Mouse (Mus musculus) ES-E14 (cell line): ENCODE measurements around the gene Mgat2. TPM values are rescaled to one million over a fixed set of nuclear protein-coding genes. Genes with fewer than 3 reads are reported as not detected.

Experiments used
- DNase-seq: peaks from one replicate; pipeline ENCODE4 v3.0.0-alpha.2; 2013; ENCODE audit warnings: low read depth, low spot score
- H3K27ac ChIP-seq: 2 replicates; pipeline ENCODE4 v1.5.1; 2012; ENCODE audit warnings: low read depth, mild to moderate bottlenecking, low read length, moderate library complexity, mixed read lengths; ENCODE audit not compliant: poor library complexity, insufficient read depth, severe bottlenecking
- H3K36me3 ChIP-seq: 2 replicates; pipeline ENCODE4 v1.6.1; 2012; ENCODE audit warnings: mild to moderate bottlenecking, low read length, moderate library complexity, mixed read lengths; ENCODE audit not compliant: control insufficient read depth, poor library complexity, insufficient read depth, severe bottlenecking
- H3K4me1 ChIP-seq, 2 experiments: fragments of 150-350 bp in 1 of 2; sonication (generic) in 1 of 2; 2 replicates each; pipeline ENCODE4 v1.6.1; 2012; ENCODE audit warnings: low read length in 2 of 2, mild to moderate bottlenecking in 1 of 2, mixed read lengths in 1 of 2; ENCODE audit not compliant: control insufficient read depth in 2 of 2, insufficient read depth in 2 of 2, poor library complexity in 1 of 2
- H3K4me3 ChIP-seq, 2 experiments: fragments of 150-350 bp in 1 of 2; sonication (generic) in 1 of 2; 2 replicates each; pipeline ENCODE4 v1.5.1; 2012; ENCODE audit warnings: low read length in 2 of 2, low read depth in 1 of 2, mild to moderate bottlenecking in 1 of 2, mixed read lengths in 1 of 2; ENCODE audit not compliant: insufficient read depth in 1 of 2, poor library complexity in 1 of 2, severe bottlenecking in 1 of 2
- H3K9ac ChIP-seq: 2 replicates; pipeline ENCODE4 v1.6.1; 2012; ENCODE audit warnings: low read depth, mild to moderate bottlenecking, low read length, mixed read lengths; ENCODE audit not compliant: poor library complexity, insufficient read depth, severe bottlenecking
- H3K9me3 ChIP-seq: fragments of 150-350 bp; sonication (generic); 2 replicates; pipeline ENCODE4 v1.6.1; 2012; ENCODE audit warnings: low read depth, mild to moderate bottlenecking, low read length; ENCODE audit not compliant: control insufficient read depth, insufficient read depth
- CHD2 ChIP-seq: IDR thresholded peaks from 2 replicates; pipeline ENCODE4 v1.6.1; 2014; ENCODE audit warnings: mild to moderate bottlenecking, low read depth, low read length, inconsistent platforms
- HCFC1 ChIP-seq: IDR thresholded peaks from 2 replicates; pipeline ENCODE4 v1.6.1; 2012; ENCODE audit warnings: low read length, inconsistent platforms, borderline replicate concordance; ENCODE audit not compliant: insufficient read depth
- MAFK ChIP-seq: IDR thresholded peaks from 2 replicates; pipeline ENCODE4 v1.6.1; 2014; ENCODE audit warnings: mild to moderate bottlenecking, low read depth, low read length, inconsistent platforms; ENCODE audit not compliant: insufficient read depth
- ZC3H11A ChIP-seq: IDR thresholded peaks from 2 replicates; pipeline ENCODE4 v1.6.1; 2012; ENCODE audit warnings: low read depth, mild to moderate bottlenecking, inconsistent platforms, low read length, borderline replicate concordance
- ZNF384 ChIP-seq: IDR thresholded peaks from 2 replicates; pipeline ENCODE4 v1.6.1; 2012; ENCODE audit warnings: low read depth, low read length, inconsistent platforms
- in situ Hi-C, 2 experiments: fragments of 600-800 bp; cut with MboI; formaldehyde crosslinking; loops; one replicate each; pipeline ENCODE4 v1.15.1; 2025; ENCODE audit warnings: low sequenced_read_pairs in 2 of 2, inconsistent platforms in 1 of 2; ENCODE audit not compliant: unreplicated experiment in 2 of 2
- total RNA-seq: library from RNA; depleted of rRNA; stranded (reverse); fragments of 300-350 nt; gene quantifications from 2 replicates; pipeline ENCODE4 v1.2.3, GENCODE M21; 2012

Mgat2 gene
- total RNA-seq, 1 experiment, result 56.8 TPM

DNA sequence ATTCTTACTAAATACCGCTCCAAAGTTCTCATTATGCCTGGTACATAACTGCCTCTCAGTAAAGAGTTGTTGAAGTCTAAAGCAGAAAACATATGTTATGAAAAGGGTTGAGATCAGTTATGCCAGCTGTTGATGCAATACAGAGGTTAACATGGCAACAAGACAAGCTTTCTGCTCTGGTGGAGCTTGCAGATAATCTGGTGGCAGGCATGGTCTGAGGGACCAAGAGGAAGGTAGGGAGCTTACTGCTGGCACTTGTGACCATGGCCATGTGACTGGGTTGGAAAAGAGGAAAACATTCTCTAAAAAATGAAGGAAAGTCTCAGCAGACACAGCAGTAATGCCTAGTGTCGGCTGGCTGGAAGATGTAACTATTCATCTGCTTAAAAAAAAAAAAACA, 12.7 kb upstream of the Mgat2 start:
- no peak for DNase-seq
- Histone ChIP-seq H3K36me3 (peaks cover 3% of the 10 kb centered on the region), H3K4me3 (no peak overlapping the region), H3K9me3 (no peaks in the 10 kb centered on the region), H3K9ac (no peak overlapping the region), H3K27ac (no peak overlapping the region), H3K4me1 (peaks cover 0 to under 1% of the 10 kb centered on the region in 2 experiments)
- TF ChIP-seq MAFK (no peak), ZC3H11A (no peak), CHD2 (no peak), HCFC1 (no peak), ZNF384 (no peak)
- in situ Hi-C loops, result no loop called here

DNA sequence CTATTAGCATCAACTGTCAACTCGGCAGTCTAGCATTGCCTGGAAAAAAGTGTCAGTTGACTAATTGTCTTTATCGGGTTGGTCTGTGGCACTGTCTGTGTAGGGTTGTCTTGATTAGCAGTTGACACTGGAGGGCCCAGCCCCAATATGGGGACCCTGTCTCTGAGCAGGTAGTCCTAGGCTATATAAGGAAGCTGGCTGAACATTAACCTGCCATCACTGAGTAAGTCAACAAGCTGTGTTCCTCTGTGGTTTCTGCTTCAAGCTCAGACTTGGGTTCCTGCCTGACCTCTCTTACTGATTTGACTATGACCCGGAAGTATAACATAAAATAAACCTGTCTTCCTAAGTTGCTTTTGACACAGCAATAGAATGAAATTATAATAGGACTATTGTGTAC, 8.0 kb upstream of the Mgat2 start:
- in situ Hi-C loops, result no loop called here

DNA sequence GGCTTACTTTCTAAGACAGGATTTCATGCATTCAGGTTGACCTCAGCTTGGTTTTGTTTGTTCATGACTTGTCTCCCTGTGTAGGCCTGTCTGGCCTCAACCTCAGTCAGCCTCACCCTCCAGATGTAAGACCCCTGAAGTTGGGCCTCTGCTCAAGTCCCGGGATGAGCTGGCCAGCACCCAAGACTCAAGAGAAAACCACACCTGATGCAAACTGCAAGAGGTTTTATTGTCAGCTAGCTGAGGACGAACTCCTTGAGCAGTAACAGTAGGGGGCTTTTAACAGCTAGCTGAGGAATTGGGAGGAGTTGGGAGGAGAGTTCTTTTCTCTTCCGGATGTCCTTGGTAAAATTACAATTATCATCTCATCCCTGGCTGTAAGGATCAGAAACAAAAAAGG, 6.4 kb upstream of the Mgat2 start:
- Histone ChIP-seq H3K36me3 (peaks cover 5% of the 10 kb centered on the region; the same call in 1 of the 2 replicates), H3K9ac (no peak overlapping the region), H3K4me1 (peaks cover 0 to 2% of the 10 kb centered on the region in 2 experiments; a peak in 2 of 4 replicates), H3K27ac (no peak overlapping the region), H3K4me3 (no peak overlapping the region), H3K9me3 (no peaks in the 10 kb centered on the region)
- in situ Hi-C loops, result no loop called here
- no peak for TF ChIP-seq ZC3H11A
- TF ChIP-seq HCFC1, result no peak
- no peak for TF ChIP-seq CHD2
- TF ChIP-seq MAFK, result no peak
- no peak for DNase-seq

More for the DNA sequence above, 8.0 kb upstream of the Mgat2 start:
- peaks cover 0 to 2% of the 10 kb centered on the region in 2 experiments; a peak in 1 of 4 replicates for H3K4me1 ChIP-seq
- peaks cover 3% of the 10 kb centered on the region for H3K36me3 ChIP-seq
- DNase-seq, result no peak
- no peaks in the 10 kb centered on the region for H3K9me3 ChIP-seq
- no peak overlapping the region for H3K9ac ChIP-seq
- no peak for TF ChIP-seq HCFC1
- no peak for TF ChIP-seq CHD2
- TF ChIP-seq MAFK, result no peak
- TF ChIP-seq ZC3H11A, result no peak
- TF ChIP-seq ZNF384, result no peak
- H3K27ac ChIP-seq, result no peak overlapping the region
- H3K4me3 ChIP-seq, result no peak overlapping the region

DNA sequence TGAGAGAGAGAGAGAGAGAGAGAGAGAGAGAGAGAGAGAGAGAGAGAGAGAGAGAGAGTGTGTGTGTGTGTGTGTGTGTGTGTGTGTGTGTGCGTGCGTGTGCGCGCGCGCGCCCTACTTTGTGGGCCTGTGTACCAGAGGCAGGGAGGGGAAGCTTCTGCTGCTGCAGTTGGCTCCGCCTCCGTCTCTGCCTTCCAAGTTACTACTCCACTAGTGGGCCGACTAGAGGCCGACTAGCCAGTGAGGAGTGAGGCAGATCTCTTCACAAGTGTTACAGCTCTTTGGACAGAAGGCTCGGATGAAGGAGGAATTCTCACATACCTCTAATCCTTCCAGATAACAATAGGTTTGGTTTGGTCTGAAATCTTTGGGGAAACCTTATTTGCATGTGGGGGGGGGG, 4.6 kb upstream of the Mgat2 start:
- peak overlapping the region in 1 of 2 experiments; percentile 19; a peak in 2 of 4 replicates for H3K4me3 ChIP-seq
- H3K9me3 ChIP-seq, result no peaks in the 10 kb centered on the region
- H3K4me1 ChIP-seq, result peaks cover 0 to 2% of the 10 kb centered on the region in 2 experiments; a peak in 2 of 4 replicates
- in situ Hi-C loops, result no loop called here
- H3K36me3 ChIP-seq, result peaks cover 5% of the 10 kb centered on the region; the same call in 1 of the 2 replicates
- DNase-seq, result no peak
- no peak overlapping the region for H3K27ac ChIP-seq
- TF ChIP-seq MAFK (no peak), HCFC1 (no peak), ZC3H11A (no peak), CHD2 (no peak), ZNF384 (no peak)
- no peak overlapping the region for H3K9ac ChIP-seq

DNA sequence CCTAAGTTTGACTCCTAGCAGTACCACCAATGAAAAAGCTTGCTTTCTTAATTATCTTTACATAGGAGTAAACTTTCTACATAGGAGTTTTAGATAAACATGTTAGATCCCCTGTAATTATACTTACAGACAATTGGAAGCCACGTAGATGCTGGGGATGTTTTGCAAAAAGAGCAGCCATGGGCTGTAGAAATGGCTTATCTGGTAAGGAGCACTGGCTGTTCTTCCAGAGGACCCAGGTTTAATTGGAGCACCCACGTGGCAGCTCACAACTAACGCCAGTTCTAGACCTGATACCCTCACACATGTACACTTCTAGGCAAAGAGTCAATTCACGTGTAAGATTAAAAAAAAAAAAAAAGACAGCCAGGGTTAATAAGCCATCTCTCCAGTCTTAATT, 2.2 kb upstream of the Mgat2 start:
- Histone ChIP-seq H3K9ac (no peak overlapping the region), H3K36me3 (peaks cover 2% of the 10 kb centered on the region), H3K4me3 (no peak overlapping the region), H3K27ac (no peak overlapping the region), H3K4me1 (peaks cover 2% of the 10 kb centered on the region in 2 experiments; a peak in 2 of 4 replicates), H3K9me3 (no peaks in the 10 kb centered on the region)
- TF ChIP-seq ZC3H11A (no peak), HCFC1 (no peak), CHD2 (no peak), ZNF384 (no peak)
- in situ Hi-C loops, result no loop called here
- DNase-seq, result no peak
